Mouse (Mus musculus) cortical plate, adult 2 months (tissue): ENCODE results near the gene Prrx2.

Experiments
- CTCF ChIP-seq: fragments of 200-500 bp; IDR thresholded peaks from 2 replicates; pipeline ENCODE4 v1.5.1; 2011; ENCODE audit warnings: mild to moderate bottlenecking, control low read depth, low read length; ENCODE audit not compliant: insufficient read depth; ENCODE audit errors: extremely low read depth
- POLR2A ChIP-seq: fragments of 200-500 bp; IDR thresholded peaks from 2 replicates; pipeline ENCODE4 v1.6.1; 2011; ENCODE audit warnings: mild to moderate bottlenecking, low read length, control low read depth; ENCODE audit not compliant: insufficient read depth; ENCODE audit errors: extremely low read depth

DNA sequence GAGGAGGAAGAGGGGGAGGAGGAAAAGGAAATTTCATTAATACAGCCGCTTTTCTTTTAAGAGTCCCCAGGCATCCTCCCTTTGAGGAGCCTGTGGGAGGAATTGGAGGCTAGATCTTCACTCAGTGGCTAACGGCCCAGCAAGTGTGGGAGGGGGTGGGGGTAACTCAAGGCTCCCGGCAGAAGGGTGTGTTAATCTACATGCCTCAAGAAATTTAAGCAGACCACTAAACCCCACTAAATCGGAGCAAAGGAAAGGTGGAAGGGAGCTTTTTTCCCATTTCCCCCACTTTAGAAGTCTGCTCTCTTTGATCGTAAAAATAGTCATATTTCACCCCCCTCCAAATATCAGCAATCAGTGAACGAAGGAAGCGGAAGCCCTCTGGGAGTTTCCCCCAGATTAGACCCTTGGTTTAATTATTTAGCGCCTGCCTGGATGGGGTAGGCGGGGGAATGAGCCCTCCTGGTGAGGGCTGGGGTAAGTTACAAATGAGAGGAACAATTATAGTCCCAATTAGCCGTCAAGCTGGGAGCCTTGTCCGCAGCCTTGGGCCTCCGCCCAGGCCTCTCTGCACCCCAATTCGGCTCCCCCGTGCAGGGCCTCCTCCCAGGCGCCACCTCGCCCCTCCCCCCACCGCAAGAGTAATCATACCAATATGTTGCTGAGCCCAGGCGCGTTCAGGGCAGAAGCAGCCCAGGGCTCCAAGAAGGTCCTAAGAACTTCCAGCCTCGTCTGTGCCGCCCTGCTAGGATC lies 1.6 kb downstream of the Prrx2 start:
- TF ChIP-seq CTCF = no peak
- no peak for TF ChIP-seq POLR2A
